Mouse (Mus musculus) liver, embryonic 16.5 days (tissue): ENCODE data around the gene Exph5. TPM values are rescaled to one million over a fixed set of nuclear protein-coding genes. Genes with fewer than 3 reads are reported as not detected.

Experiments used
- ATAC-seq: fragments of 200-750 bp; cut with Nextera tagmentation; 2 replicates; pipeline ENCODE4 v1.8.0; 2017; ENCODE audit warnings: low read depth, mild to moderate bottlenecking, moderate number of reproducible peaks, moderate library complexity
- H3K27ac ChIP-seq: fragments of 300-500 bp; sonication (generic); 2 replicates; pipeline ENCODE4 v1.5.1; 2014; ENCODE audit warnings: mild to moderate bottlenecking, low read length
- H3K27me3 ChIP-seq: fragments of 300-500 bp; sonication (generic); 2 replicates; pipeline ENCODE4 v1.6.1; 2014; ENCODE audit warnings: low read depth, low read length, mixed read lengths; ENCODE audit not compliant: control insufficient read depth, insufficient read depth
- H3K36me3 ChIP-seq: fragments of 300-500 bp; sonication (generic); 2 replicates; pipeline ENCODE4 v1.6.1; 2014; ENCODE audit warnings: mild to moderate bottlenecking; ENCODE audit not compliant: control insufficient read depth, insufficient read depth
- H3K4me1 ChIP-seq: fragments of 300-500 bp; sonication (generic); 2 replicates; pipeline ENCODE4 v1.6.1; 2014; ENCODE audit warnings: low read depth, low read length, mixed read lengths; ENCODE audit not compliant: control insufficient read depth
- H3K4me2 ChIP-seq: fragments of 300-500 bp; sonication (generic); 2 replicates; pipeline ENCODE4 v1.6.1; 2014; ENCODE audit warnings: low read depth, low read length, mixed read lengths
- H3K4me3 ChIP-seq: fragments of 300-500 bp; sonication (generic); 2 replicates; pipeline ENCODE4 v1.5.1; 2014; ENCODE audit warnings: low read depth, mild to moderate bottlenecking, low read length
- H3K9ac ChIP-seq: fragments of 300-500 bp; sonication (generic); 2 replicates; pipeline ENCODE4 v1.6.1; 2014; ENCODE audit warnings: low read depth, low read length
- H3K9me3 ChIP-seq: fragments of 300-500 bp; sonication (generic); replicated peaks from 2 replicates; pipeline ENCODE4 v1.6.1; 2016; ENCODE audit warnings: low read length; ENCODE audit not compliant: control insufficient read depth
- WGBS: fragments of 180-500 bp; shearing (Covaris S2); extraction: QIAGEN DNeasy Blood & Tissue Kit; methylation state at CpG from one replicate; pipeline ENCODE4 v1.1.7; 2014; ENCODE audit not compliant: insufficient replicate concordance; 5-methylcytosine and 5-hydroxymethylcytosine counted together
- polyA plus RNA-seq: library from polyadenylated mRNA; unstranded; fragments of >200 nt; fragmentation: Nextera tagmentation; extraction: Ambion mirVana; gene quantifications from 2 replicates; pipeline ENCODE4 v1.2.1, GENCODE M21; 2015

The Exph5 gene
- polyA plus RNA-seq, 1 experiment from 2014 or later = 0.51 TPM

GRCm38 (mm10) chr9:53375907-53376306, 74.4 kb downstream of the Exph5 start:
- no peak for ATAC-seq
- H3K27ac ChIP-seq = no peak overlapping the region

GRCm38 (mm10) chr9:53376820-53377219, 75.3 kb downstream of the Exph5 start:
- ATAC-seq = no peak
- 73% methylated on average over 13 of the region's 13 CpGs for WGBS
- H3K9ac ChIP-seq = no peak overlapping the region
- no peak overlapping the region for H3K4me2 ChIP-seq
- H3K27me3 ChIP-seq = no peaks in the 10 kb centered on the region
- H3K36me3 ChIP-seq = no peaks in the 10 kb centered on the region
- no peaks in the 10 kb centered on the region for H3K9me3 ChIP-seq
- H3K27ac ChIP-seq = no peak overlapping the region
- no peaks in the 10 kb centered on the region for H3K4me1 ChIP-seq
- no peak overlapping the region for H3K4me3 ChIP-seq

More at GRCm38 (mm10) chr9:53375907-53376306, 74.4 kb downstream of the Exph5 start:
- H3K4me2 ChIP-seq = no peak overlapping the region
- no peaks in the 10 kb centered on the region for H3K9me3 ChIP-seq
- no peak overlapping the region for H3K4me3 ChIP-seq
- H3K9ac ChIP-seq = no peak overlapping the region
- WGBS = 53% methylated on average over 4 of the region's 4 CpGs
- H3K4me1 ChIP-seq = no peaks in the 10 kb centered on the region
- no peaks in the 10 kb centered on the region for H3K36me3 ChIP-seq
- no peaks in the 10 kb centered on the region for H3K27me3 ChIP-seq

- Histone ChIP-seq H3K9me3 (no peaks in the 10 kb centered on the region), H3K27me3 (no peaks in the 10 kb centered on the region), H3K36me3 (no peaks in the 10 kb centered on the region), H3K4me2 (no peak overlapping the region), H3K9ac (no peak overlapping the region), H3K4me1 (no peaks in the 10 kb centered on the region), H3K4me3 (no peak overlapping the region), H3K27ac (no peak overlapping the region)
- 36% methylated on average over 5 of the region's 5 CpGs for WGBS
- ATAC-seq = no peak
Measured at GRCm38 (mm10) chr9:53377597-53377996, 76.1 kb downstream of the Exph5 start.

- Histone ChIP-seq H3K27me3 (no peaks in the 10 kb centered on the region; the same call in 1 of the 2 replicates), H3K36me3 (no peaks in the 10 kb centered on the region), H3K9ac (no peak overlapping the region), H3K4me1 (no peaks in the 10 kb centered on the region), H3K4me3 (no peak overlapping the region), H3K27ac (no peak overlapping the region), H3K4me2 (no peak overlapping the region), H3K9me3 (no peaks in the 10 kb centered on the region)
- ATAC-seq = no peak
- WGBS = 52% methylated on average over 3 of the region's 3 CpGs
Measured at GRCm38 (mm10) chr9:53378171-53378570, 76.7 kb downstream of the Exph5 start.

- Histone ChIP-seq H3K36me3 (no peaks in the 10 kb centered on the region), H3K4me2 (no peak overlapping the region), H3K27ac (no peak overlapping the region), H3K9ac (no peak overlapping the region), H3K4me3 (no peak overlapping the region), H3K27me3 (peaks cover 6% of the 10 kb centered on the region), H3K9me3 (no peaks in the 10 kb centered on the region), H3K4me1 (no peaks in the 10 kb centered on the region)
- 31% methylated on average over 2 of the region's 2 CpGs for WGBS
- ATAC-seq = no peak
Measured at GRCm38 (mm10) chr9:53380595-53380994, 79.1 kb downstream of the Exph5 start.

GRCm38 (mm10) chr9:53381113-53381615, 79.7 kb downstream of the Exph5 start:
- no peak overlapping the region for H3K4me3 ChIP-seq
- WGBS = 53% methylated on average over 5 of the region's 5 CpGs
- H3K27ac ChIP-seq = no peak overlapping the region
- no peak overlapping the region for H3K9ac ChIP-seq
- H3K36me3 ChIP-seq = no peaks in the 10 kb centered on the region
- peaks cover 6% of the 10 kb centered on the region for H3K27me3 ChIP-seq
- no peak overlapping the region for H3K4me2 ChIP-seq
- H3K4me1 ChIP-seq = no peaks in the 10 kb centered on the region
- ATAC-seq = no peak
- no peaks in the 10 kb centered on the region for H3K9me3 ChIP-seq

- Histone ChIP-seq H3K9me3 (no peaks in the 10 kb centered on the region), H3K4me1 (no peaks in the 10 kb centered on the region), H3K4me3 (peak within 1 kb of the TSS; percentile 61), H3K36me3 (no peaks in the 10 kb centered on the region), H3K4me2 (peak within 1 kb of the TSS; percentile 63), H3K27ac (peak within 1 kb of the TSS; percentile 83), H3K27me3 (peaks cover 6% of the 10 kb centered on the region), H3K9ac (peak within 1 kb of the TSS; percentile 62)
- WGBS = under 1% methylated on average over 74 of the region's 75 CpGs
- peak; percentile 78 for ATAC-seq
Measured at GRCm38 (mm10) chr9:53383951-53384866, 82.7 kb downstream of the Exph5 start, which contains the start of gene Kdelc2. Kdelc2 (plus strand) TSS chr9:53384025.

GRCm38 (mm10) chr9:53384873-53385272, 83.4 kb downstream of the Exph5 start:
- no peak for ATAC-seq
- H3K4me1 ChIP-seq = no peaks in the 10 kb centered on the region
- peak overlapping the region; percentile 63 for H3K4me2 ChIP-seq
- no peak overlapping the region; the same call in 1 of the 2 replicates for H3K9ac ChIP-seq
- peak overlapping the region; percentile 61 for H3K4me3 ChIP-seq
- H3K9me3 ChIP-seq = no peaks in the 10 kb centered on the region
- peaks cover 6% of the 10 kb centered on the region for H3K27me3 ChIP-seq
- peak overlapping the region; percentile 83 for H3K27ac ChIP-seq
- no peaks in the 10 kb centered on the region for H3K36me3 ChIP-seq
- WGBS = 18% methylated on average over 8 of the region's 8 CpGs

GRCm38 (mm10) chr9:53387431-53387830, 86.0 kb downstream of the Exph5 start:
- Histone ChIP-seq H3K27ac (no peak overlapping the region), H3K4me1 (no peaks in the 10 kb centered on the region), H3K9ac (no peak overlapping the region), H3K4me3 (no peak overlapping the region), H3K36me3 (no peaks in the 10 kb centered on the region), H3K9me3 (no peaks in the 10 kb centered on the region), H3K4me2 (no peak overlapping the region), H3K27me3 (peaks cover 6% of the 10 kb centered on the region)
- no peak for ATAC-seq
- WGBS = 41% methylated on average over 2 of the region's 2 CpGs
